Mouse (Mus musculus): ENCODE results near the gene Gm14137. TPM values are rescaled to one million over a fixed set of nuclear protein-coding genes. Genes with fewer than 3 reads are reported as not detected.

The Gm14137 gene
- polyA plus RNA-seq, 1 experiment from 2014 or later, result not detected

Other genes starting within 250 kb of the Gm14137 start
- gene Chst14, start 248.0 kb upstream of the Gm14137 start, polyA plus RNA-seq (2018), result 17.8 to 32.1 TPM (median 29.0 TPM) in 3 replicates
- gene Ccdc32, start 145.1 kb upstream of the Gm14137 start, polyA plus RNA-seq (2018), result 22.4 to 25.3 TPM (median 25.0 TPM) in 3 replicates
- gene Rpusd2, start 139.7 kb upstream of the Gm14137 start, polyA plus RNA-seq (2018), result 1.7 to 3.6 TPM (median 2.4 TPM) in 3 replicates
- gene Knl1, start 127.4 kb upstream of the Gm14137 start, polyA plus RNA-seq (2018), result 0.27 to 2.3 TPM (median 1.2 TPM) in 3 replicates
- 0.33 to 11.7 TPM (median 3.7 TPM) in 3 replicates for gene Rad51, start 61.7 kb upstream of the Gm14137 start, polyA plus RNA-seq (2018)
- 27.9 to 38.8 TPM (median 30.7 TPM) in 3 replicates for gene Rmdn3, start 17.5 kb upstream of the Gm14137 start, polyA plus RNA-seq (2018)
- gene Gchfr, start 6.7 kb upstream of the Gm14137 start, polyA plus RNA-seq (2018), result 0.47 TPM in 1 of 3 replicates, not detected in the others
- gene Zfyve19, start 34.1 kb downstream of the Gm14137 start, polyA plus RNA-seq (2018), result 19.2 to 23.2 TPM (median 20.3 TPM) in 3 replicates
- gene Dnajc17, start 34.3 kb downstream of the Gm14137 start, polyA plus RNA-seq (2018), result 14.2 to 28.9 TPM (median 14.3 TPM) in 3 replicates
- not detected in 3 replicates for gene Ppp1r14d, start 55.4 kb downstream of the Gm14137 start, polyA plus RNA-seq (2018)
- 0.32 to 0.56 TPM (median 0.54 TPM) in 3 replicates for gene Spint1, start 62.9 kb downstream of the Gm14137 start, polyA plus RNA-seq (2018)
- gene Rhov, start 96.8 kb downstream of the Gm14137 start, polyA plus RNA-seq (2018), result 3.1 to 15.6 TPM (median 13.6 TPM) in 3 replicates
- 37.4 to 56.2 TPM (median 46.6 TPM) in 3 replicates for gene Vps18, start 114.2 kb downstream of the Gm14137 start, polyA plus RNA-seq (2018)
- not detected in 3 replicates for gene Dll4, start 151.3 kb downstream of the Gm14137 start, polyA plus RNA-seq (2018)
- 0.11 to 0.31 TPM in 2 of 3 replicates, not detected in the other for gene Chac1, start 176.7 kb downstream of the Gm14137 start, polyA plus RNA-seq (2018)

Measured in macrophage (primary cell).